Mouse (Mus musculus): ENCODE data around the gene Rapgef5. TPM values are rescaled to one million over a fixed set of nuclear protein-coding genes. Genes with fewer than 3 reads are reported as not detected.

The Rapgef5 gene
- total RNA-seq, 2 experiments from 2014 or later, result 45.1 to 47.6 TPM

GRCm38 (mm10) chr12:117674511-117674910 lies 158.2 kb downstream of the Rapgef5 start:
- no peak for DNase-seq

GRCm38 (mm10) chr12:117676265-117676664 lies 160.0 kb downstream of the Rapgef5 start:
- no peak for DNase-seq

GRCm38 (mm10) chr12:117678916-117679315 lies 162.6 kb downstream of the Rapgef5 start:
- no peak for DNase-seq

- DNase-seq, result no peak
Measured at GRCm38 (mm10) chr12:117679795-117680194, 163.5 kb downstream of the Rapgef5 start.

GRCm38 (mm10) chr12:117681273-117681672 lies 165.0 kb downstream of the Rapgef5 start:
- DNase-seq, result no peak

GRCm38 (mm10) chr12:117683377-117683776 lies 167.1 kb downstream of the Rapgef5 start:
- no peak for DNase-seq

GRCm38 (mm10) chr12:117683984-117684383 lies 167.7 kb downstream of the Rapgef5 start:
- DNase-seq, result no peak

GRCm38 (mm10) chr12:117684788-117685187 lies 168.5 kb downstream of the Rapgef5 start:
- DNase-seq, result no peak

- no peak for DNase-seq
Measured at GRCm38 (mm10) chr12:117685336-117685735, 169.1 kb downstream of the Rapgef5 start.

- no peak for DNase-seq
Measured at GRCm38 (mm10) chr12:117686732-117687131, 170.5 kb downstream of the Rapgef5 start.

GRCm38 (mm10) chr12:117688655-117689548 lies 172.6 kb downstream of the Rapgef5 start:
- DNase-seq, result peak; percentile 41

GRCm38 (mm10) chr12:117691336-117691735 lies 175.1 kb downstream of the Rapgef5 start:
- no peak for DNase-seq

GRCm38 (mm10) chr12:117692775-117693174 lies 176.5 kb downstream of the Rapgef5 start:
- DNase-seq, result no peak

GRCm38 (mm10) chr12:117699950-117700665 lies 183.8 kb downstream of the Rapgef5 start:
- DNase-seq, result no peak

GRCm38 (mm10) chr12:117700927-117701326 lies 184.6 kb downstream of the Rapgef5 start:
- DNase-seq, result no peak

GRCm38 (mm10) chr12:117702291-117702690 lies 186.0 kb downstream of the Rapgef5 start:
- DNase-seq, result no peak

GRCm38 (mm10) chr12:117702928-117703327 lies 186.6 kb downstream of the Rapgef5 start:
- no peak for DNase-seq

- DNase-seq, result no peak
Measured at GRCm38 (mm10) chr12:117703413-117703812, 187.1 kb downstream of the Rapgef5 start.

- DNase-seq, result no peak
Measured at GRCm38 (mm10) chr12:117705308-117705707, 189.0 kb downstream of the Rapgef5 start.

GRCm38 (mm10) chr12:117709280-117709679 lies 193.0 kb downstream of the Rapgef5 start:
- DNase-seq, result no peak

- DNase-seq, result no peak
Measured at GRCm38 (mm10) chr12:117712474-117712873, 196.2 kb downstream of the Rapgef5 start.

- DNase-seq, result no peak
Measured at GRCm38 (mm10) chr12:117713616-117714015, 197.3 kb downstream of the Rapgef5 start.
